Mouse (Mus musculus): Measurements from ENCODE around the gene Gm4724.
"Not testable (repeated sequence)": the region's sequence is repeated elsewhere in the genome, so short reads cannot be mapped to it uniquely, and the experiment has no call there.

Gene Gm4724

DNA sequence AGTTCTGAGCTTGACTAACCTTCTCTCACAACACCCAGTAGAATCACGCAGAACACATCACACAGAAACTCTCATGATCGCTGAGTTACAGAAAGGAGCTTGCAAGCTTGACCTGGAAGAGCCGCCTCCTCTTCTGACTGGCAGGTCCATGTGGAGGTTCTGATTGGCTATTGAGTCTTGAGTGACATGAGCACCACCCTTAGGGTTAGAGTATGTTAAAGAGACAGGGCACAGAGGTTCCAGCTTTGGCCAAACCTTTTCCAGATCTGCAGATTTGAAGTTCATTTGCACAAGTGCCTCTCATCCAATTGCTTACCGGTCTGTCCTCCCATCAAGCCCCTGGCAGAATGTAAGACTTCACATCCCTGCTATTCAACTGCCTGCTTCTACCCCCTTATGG is at the start of gene Gm4724:
Gene Gm4724, minus strand, starts transcription at position 101 of the 400 bp plus-strand sequence.
- DNase-seq (ENCODE audit: low spot score), result not testable (repeated sequence)

DNA sequence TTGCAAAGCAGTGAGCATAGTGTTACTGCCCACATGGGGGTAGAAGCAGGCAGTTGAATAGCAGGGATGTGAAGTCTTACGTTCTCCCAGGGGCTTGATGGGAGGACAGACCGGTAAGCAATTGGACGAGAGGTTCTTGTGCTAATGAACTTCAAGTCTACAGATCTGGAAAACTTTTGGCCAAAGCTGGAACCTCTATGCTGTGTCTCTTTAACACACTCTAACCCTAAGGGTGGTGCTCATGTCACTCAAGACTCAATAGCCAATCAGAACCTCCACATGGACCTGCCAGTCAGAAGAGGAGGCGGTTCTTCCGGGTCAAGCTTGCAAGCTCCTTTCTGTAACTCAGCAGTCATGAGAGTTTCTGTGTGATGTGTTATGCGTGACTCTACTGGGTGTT is 34.1 kb upstream of the Gm4724 start, which contains the start of gene Zfp965:
Gene Zfp965, plus strand, starts transcription at position 301 of the 400 bp plus-strand sequence.
- not testable (repeated sequence) for DNase-seq (ENCODE audit: low spot score)
